Mouse (Mus musculus): ENCODE data around the gene Trmt112. TPM values are rescaled to one million over a fixed set of nuclear protein-coding genes. Genes with fewer than 3 reads are reported as not detected.

The Trmt112 gene
- polyA plus RNA-seq, 2 experiments = 163 to 164 TPM

GRCm38 (mm10) chr19:6955424-6955823, 45.9 kb downstream of the Trmt112 start:
- Histone ChIP-seq H3K27me3 (ENCODE audit: control insufficient read depth, insufficient read depth, low read length) (no peaks in the 10 kb centered on the region), H3K4me3 (replicated peaks; ENCODE audit: low read length) (no peak overlapping the region), H3K9ac (ENCODE audit: low read depth, low read length, severe bottlenecking) (no peak overlapping the region), H3K4me2 (replicated peaks; ENCODE audit: low read depth, low read length, severe bottlenecking) (no peak overlapping the region), H3K27ac (replicated peaks; ENCODE audit: low read depth, low read length) (no peak overlapping the region), H3K4me1 (ENCODE audit: control insufficient read depth, insufficient read depth, low read length) (peaks cover 10% of the 10 kb centered on the region), H3K9me3 (ENCODE audit: control insufficient read depth, low read length) (no peaks in the 10 kb centered on the region), H3K36me3 (ENCODE audit: control insufficient read depth, insufficient read depth, low read length) (peaks cover 65% of the 10 kb centered on the region)
- DNase-seq (ENCODE audit: low spot score) (no peak), ATAC-seq (ENCODE audit: low FRiP score, low read depth) (no peak)
- WGBS = 74% methylated on average over 7 of the region's 7 CpGs
- no peak for TF ChIP-seq POLR2A (IDR thresholded peaks at IDR 0.05; ENCODE audit: borderline replicate concordance, extremely low read depth, insufficient read depth, insufficient read length)

- peaks cover 10% of the 10 kb centered on the region for H3K4me1 ChIP-seq (ENCODE audit: control insufficient read depth, insufficient read depth, low read length)
- no peak overlapping the region for H3K9ac ChIP-seq (ENCODE audit: low read depth, low read length, severe bottlenecking)
These were observed 47.0 kb downstream of the Trmt112 start for GRCm38 (mm10) chr19:6956461-6956860.

More at GRCm38 (mm10) chr19:6956461-6956860, 47.0 kb downstream of the Trmt112 start:
- WGBS = 74% methylated on average over 10 of the region's 10 CpGs
- no peak overlapping the region for H3K4me2 ChIP-seq (replicated peaks; ENCODE audit: low read depth, low read length, severe bottlenecking)
- H3K36me3 ChIP-seq (ENCODE audit: control insufficient read depth, insufficient read depth, low read length) = peaks cover 69% of the 10 kb centered on the region
- H3K27me3 ChIP-seq (ENCODE audit: control insufficient read depth, insufficient read depth, low read length) = no peaks in the 10 kb centered on the region
- DNase-seq (ENCODE audit: low spot score) (no peak), ATAC-seq (ENCODE audit: low FRiP score, low read depth) (no peak)
- TF ChIP-seq POLR2A (IDR thresholded peaks at IDR 0.05; ENCODE audit: borderline replicate concordance, extremely low read depth, insufficient read depth, insufficient read length) = no peak
- H3K9me3 ChIP-seq (ENCODE audit: control insufficient read depth, low read length) = no peaks in the 10 kb centered on the region
- H3K4me3 ChIP-seq (replicated peaks; ENCODE audit: low read length) = no peak overlapping the region
- H3K27ac ChIP-seq (replicated peaks; ENCODE audit: low read depth, low read length) = no peak overlapping the region

Small RNA genes lying within 50 kb of the gene (microRNA-seq; reads per million reads assigned to microRNA genes)
- 1.1 reads per million for gene Mir6990

Other genes starting within 250 kb of the Trmt112 start
- 19.4 and 22.9 TPM in 2 replicates for gene Rps6ka4, start 69.1 kb upstream of the Trmt112 start, polyA plus RNA-seq (2012; rRNA removed)
- 25.2 and 27.4 TPM in 2 replicates for gene Rps6ka4, start 69.1 kb upstream of the Trmt112 start, polyA plus RNA-seq (2014; fragmentation: Nextera tagmentation; extraction: Ambion mirVana)
- 1.8 and 2.2 TPM in 2 replicates for gene Ccdc88b, start 51.5 kb upstream of the Trmt112 start, polyA plus RNA-seq (2012; rRNA removed)
- 0.69 and 0.75 TPM in 2 replicates for gene Ccdc88b, start 51.5 kb upstream of the Trmt112 start, polyA plus RNA-seq (2014; fragmentation: Nextera tagmentation; extraction: Ambion mirVana)
- gene Prdx5, start 408 bp downstream of the Trmt112 start, polyA plus RNA-seq (2012; rRNA removed) = 145 and 173 TPM in 2 replicates
- 245 and 269 TPM in 2 replicates for gene Prdx5, start 408 bp downstream of the Trmt112 start, polyA plus RNA-seq (2014; fragmentation: Nextera tagmentation; extraction: Ambion mirVana)
- 20.3 and 25.5 TPM in 2 replicates for gene Esrra, start 12.1 kb downstream of the Trmt112 start, polyA plus RNA-seq (2012; rRNA removed)
- gene Esrra, start 12.1 kb downstream of the Trmt112 start, polyA plus RNA-seq (2014; fragmentation: Nextera tagmentation; extraction: Ambion mirVana) = 3.4 and 5.1 TPM in 2 replicates
- 2.8 and 5.6 TPM in 2 replicates for gene Catsperz, start 15.7 kb downstream of the Trmt112 start, polyA plus RNA-seq (2012; rRNA removed)
- 3.6 and 5.4 TPM in 2 replicates for gene Catsperz, start 15.7 kb downstream of the Trmt112 start, polyA plus RNA-seq (2014; fragmentation: Nextera tagmentation; extraction: Ambion mirVana)
- 0.91 and 1.1 TPM in 2 replicates for gene Kcnk4, start 24.8 kb downstream of the Trmt112 start, polyA plus RNA-seq (2012; rRNA removed)
- 1.1 TPM in 2 replicates for gene Kcnk4, start 24.8 kb downstream of the Trmt112 start, polyA plus RNA-seq (2014; fragmentation: Nextera tagmentation; extraction: Ambion mirVana)
- gene Bad, start 32.2 kb downstream of the Trmt112 start, polyA plus RNA-seq (2012; rRNA removed) = 75.1 and 76.5 TPM in 2 replicates
- 77.5 and 80.8 TPM in 2 replicates for gene Bad, start 32.2 kb downstream of the Trmt112 start, polyA plus RNA-seq (2014; fragmentation: Nextera tagmentation; extraction: Ambion mirVana)
- gene Gpr137, start 32.8 kb downstream of the Trmt112 start, polyA plus RNA-seq (2012; rRNA removed) = 56.8 and 72.3 TPM in 2 replicates
- gene Gpr137, start 32.8 kb downstream of the Trmt112 start, polyA plus RNA-seq (2014; fragmentation: Nextera tagmentation; extraction: Ambion mirVana) = 28.5 and 31.8 TPM in 2 replicates
- 277 and 304 TPM in 2 replicates for gene Ppp1r14b, start 65.3 kb downstream of the Trmt112 start, polyA plus RNA-seq (2012; rRNA removed)
- 249 and 282 TPM in 2 replicates for gene Ppp1r14b, start 65.3 kb downstream of the Trmt112 start, polyA plus RNA-seq (2014; fragmentation: Nextera tagmentation; extraction: Ambion mirVana)
- gene Plcb3, start 66.8 kb downstream of the Trmt112 start, polyA plus RNA-seq (2012; rRNA removed) = 80.6 and 102 TPM in 2 replicates
- 36.6 and 42.4 TPM in 2 replicates for gene Plcb3, start 66.8 kb downstream of the Trmt112 start, polyA plus RNA-seq (2014; fragmentation: Nextera tagmentation; extraction: Ambion mirVana)
- gene Fkbp2, start 70.8 kb downstream of the Trmt112 start, polyA plus RNA-seq (2012; rRNA removed) = 39.9 and 73.3 TPM in 2 replicates
- gene Fkbp2, start 70.8 kb downstream of the Trmt112 start, polyA plus RNA-seq (2014; fragmentation: Nextera tagmentation; extraction: Ambion mirVana) = 71.5 and 80.5 TPM in 2 replicates
- gene Vegfb, start 78.0 kb downstream of the Trmt112 start, polyA plus RNA-seq (2012; rRNA removed) = 46.7 and 55.7 TPM in 2 replicates
- gene Vegfb, start 78.0 kb downstream of the Trmt112 start, polyA plus RNA-seq (2014; fragmentation: Nextera tagmentation; extraction: Ambion mirVana) = 44.9 and 54.5 TPM in 2 replicates
- 32.4 and 38.0 TPM in 2 replicates for gene Dnajc4, start 82.9 kb downstream of the Trmt112 start, polyA plus RNA-seq (2012; rRNA removed)
- gene Dnajc4, start 82.9 kb downstream of the Trmt112 start, polyA plus RNA-seq (2014; fragmentation: Nextera tagmentation; extraction: Ambion mirVana) = 24.4 and 26.8 TPM in 2 replicates
- gene Nudt22, start 86.4 kb downstream of the Trmt112 start, polyA plus RNA-seq (2012; rRNA removed) = 22.1 and 27.7 TPM in 2 replicates
- 21.5 and 21.9 TPM in 2 replicates for gene Nudt22, start 86.4 kb downstream of the Trmt112 start, polyA plus RNA-seq (2014; fragmentation: Nextera tagmentation; extraction: Ambion mirVana)
- 15.1 and 19.9 TPM in 2 replicates for gene Trpt1, start 86.4 kb downstream of the Trmt112 start, polyA plus RNA-seq (2012; rRNA removed)
- gene Trpt1, start 86.4 kb downstream of the Trmt112 start, polyA plus RNA-seq (2014; fragmentation: Nextera tagmentation; extraction: Ambion mirVana) = 10.7 and 12.0 TPM in 2 replicates
- 10.1 and 13.1 TPM in 2 replicates for gene Fermt3, start 109.8 kb downstream of the Trmt112 start, polyA plus RNA-seq (2012; rRNA removed)
- gene Fermt3, start 109.8 kb downstream of the Trmt112 start, polyA plus RNA-seq (2014; fragmentation: Nextera tagmentation; extraction: Ambion mirVana) = 10.2 and 10.8 TPM in 2 replicates
- 124 and 170 TPM in 2 replicates for gene Stip1, start 130.3 kb downstream of the Trmt112 start, polyA plus RNA-seq (2012; rRNA removed)
- gene Stip1, start 130.3 kb downstream of the Trmt112 start, polyA plus RNA-seq (2014; fragmentation: Nextera tagmentation; extraction: Ambion mirVana) = 200 and 205 TPM in 2 replicates
- gene Macrod1, start 147.1 kb downstream of the Trmt112 start, polyA plus RNA-seq (2012; rRNA removed) = 24.6 and 27.4 TPM in 2 replicates
- 16.6 and 19.7 TPM in 2 replicates for gene Macrod1, start 147.1 kb downstream of the Trmt112 start, polyA plus RNA-seq (2014; fragmentation: Nextera tagmentation; extraction: Ambion mirVana)
- 2.2 and 3.2 TPM in 2 replicates for gene Flrt1, start 196.0 kb downstream of the Trmt112 start, polyA plus RNA-seq (2012; rRNA removed)
- 8.5 and 9.6 TPM in 2 replicates for gene Flrt1, start 196.0 kb downstream of the Trmt112 start, polyA plus RNA-seq (2014; fragmentation: Nextera tagmentation; extraction: Ambion mirVana)

Measured in limb, embryonic 14.5 days (tissue).